Mouse (Mus musculus) embryo, embryonic 11 days (tissue): ENCODE measurements at regions not wholly inside any gene's neighbourhood (a gene's known extent, or its start where the extent isn't known, plus 50 kb on each side); places are given as distances from the start of the nearest gene placed in this dataset.

ENCODE experiments used
- DNase-seq: peaks from one replicate; pipeline ENCODE4 v3.0.0-alpha.2; 2015

GRCm38 (mm10) chr6:110439509-110439908 is 205.9 kb upstream of the Grm7 start:
- DNase-seq = peak; percentile 18

- DNase-seq = no peak
These were observed 182.0 kb upstream of the Grm7 start for GRCm38 (mm10) chr6:110463370-110463769.

GRCm38 (mm10) chr6:110467661-110468060 is 177.7 kb upstream of the Grm7 start:
- no peak for DNase-seq

GRCm38 (mm10) chr6:110505861-110506260 is 139.5 kb upstream of the Grm7 start:
- DNase-seq = no peak

- DNase-seq = peak; percentile 4
These were observed 134.9 kb upstream of the Grm7 start for GRCm38 (mm10) chr6:110510494-110510893.

- DNase-seq = no peak
These were observed 106.6 kb upstream of the Grm7 start for GRCm38 (mm10) chr6:110538731-110539191.

GRCm38 (mm10) chr6:110545542-110545941 is 99.8 kb upstream of the Grm7 start:
- DNase-seq = peak; percentile 1

GRCm38 (mm10) chr6:110554847-110555246 is 90.5 kb upstream of the Grm7 start:
- DNase-seq = no peak

- DNase-seq = no peak
These were observed 85.7 kb upstream of the Grm7 start for GRCm38 (mm10) chr6:110559656-110560055.

- no peak for DNase-seq
These were observed 85.0 kb upstream of the Grm7 start for GRCm38 (mm10) chr6:110560426-110560825.

GRCm38 (mm10) chr6:110577216-110577615 is 68.2 kb upstream of the Grm7 start:
- DNase-seq = no peak
